Mouse (Mus musculus) CD4-positive naive resting alpha-beta T cell, adult 57 days (primary cell): ENCODE results near the gene Obp1a. TPM values are rescaled to one million over a fixed set of nuclear protein-coding genes. Genes with fewer than 3 reads are reported as not detected.

Source experiments
- total RNA-seq: library from RNA; stranded (reverse); gene quantifications from one replicate; pipeline ENCODE4 v1.2.4, GENCODE M21; 2023

The Obp1a gene
- not detected for total RNA-seq

GRCm38 (mm10) chrX:78091274-78091673, at the start of gene Obp1a:
Gene Obp1a, minus strand, starts transcription at chrX:78091374.

GRCm38 (mm10) chrX:78125167-78125566, 34.0 kb upstream of the Obp1a start, which contains the start of gene Gm5938:
Gene Gm5938, plus strand, starts transcription at chrX:78125467.

Other genes starting within 250 kb of the Obp1a start
- not detected for gene Pbsn, start 237.8 kb downstream of the Obp1a start, total RNA-seq
- not detected for gene Gm14744, start 226.6 kb downstream of the Obp1a start, total RNA-seq
- not detected for gene 5430402E10Rik, start 166.3 kb downstream of the Obp1a start, total RNA-seq
- not detected for gene Gm5938, start 34.1 kb upstream of the Obp1a start, total RNA-seq
- not detected for gene Obp1b, start 95.4 kb upstream of the Obp1a start, total RNA-seq
- not detected for gene Gm14743, start 154.5 kb upstream of the Obp1a start, total RNA-seq